Mouse (Mus musculus) stomach, postnatal 0 days (tissue): Measurements from ENCODE around the gene Vwf.

Source experiments
- CTCF ChIP-seq: IDR thresholded peaks from 2 replicates; pipeline ENCODE4 v1.5.1; 2016; ENCODE audit warnings: antibody characterized with exemption, low read depth, mild to moderate bottlenecking, moderate library complexity
- EP300 ChIP-seq: optimal IDR thresholded peaks from 2 replicates; pipeline ENCODE3; 2016; ENCODE audit warnings: antibody characterized with exemption

- no peak for TF ChIP-seq CTCF
- no peak for TF ChIP-seq EP300
Observed at GRCm38 (mm10) chr6:125594311-125594710, 47.7 kb downstream of the Vwf start.
